Comparison of ENCODE assay signal across 25 mouse cellular contexts in genomic region chr10:46534456-46534855, GRCm38 (mm10).
"Had no signal": no experiment of that assay in that cellular context is flagged by ENCODE, and none has a peak within 500 bp of the region (broad histone marks: within the 10 kb centered on the region; RNA-seq: fewer than 3 reads in every experiment).

No protein-coding gene starts in this region.

- H3K27ac ChIP-seq: heart, adult 2 months; heart, embryonic 13.5 days; heart, embryonic 15.5 days; hindbrain, embryonic 12.5 days; hindbrain, embryonic 15.5 days; kidney, embryonic 15.5 days; kidney, postnatal 0 days; limb, embryonic 13.5 days; limb, embryonic 15.5 days; liver, embryonic 12.5 days; liver, embryonic 14.5 days had no signal

- H3K36me3 ChIP-seq: heart, embryonic 13.5 days; heart, embryonic 15.5 days; hindbrain, embryonic 12.5 days; hindbrain, embryonic 15.5 days; kidney, embryonic 15.5 days; limb, embryonic 13.5 days; limb, embryonic 15.5 days; liver, embryonic 12.5 days had no signal

- ATAC-seq: intestine, embryonic 16.5 days; liver, embryonic 12.5 days had no signal

- DNase-seq: gastrocnemius, postnatal 14 days; gastrocnemius, postnatal 36 days; heart, adult 11 months; heart, adult 2 months; heart, postnatal 14 days; heart, postnatal 36 days; kidney, adult 11 months; kidney, adult 2 months; kidney, adult 9 months; kidney, postnatal 14 days; kidney, postnatal 36 days; layer of hippocampus, adult 9-11 months; layer of hippocampus, postnatal 36 days had no signal

- H3K4me3 ChIP-seq: heart, adult 2 months; heart, embryonic 13.5 days; heart, embryonic 15.5 days; hindbrain, embryonic 12.5 days; hindbrain, embryonic 15.5 days; kidney, embryonic 15.5 days; limb, embryonic 13.5 days; limb, embryonic 15.5 days; liver, embryonic 12.5 days had no signal

- H3K9ac ChIP-seq: heart, embryonic 13.5 days; heart, embryonic 15.5 days; hindbrain, embryonic 12.5 days; hindbrain, embryonic 15.5 days; kidney, embryonic 15.5 days; limb, embryonic 13.5 days; limb, embryonic 15.5 days; liver, embryonic 12.5 days; liver, embryonic 14.5 days had no signal

- H3K4me1 ChIP-seq: heart, embryonic 13.5 days; heart, embryonic 15.5 days; hindbrain, embryonic 12.5 days; hindbrain, embryonic 15.5 days; kidney, embryonic 15.5 days; limb, embryonic 13.5 days; limb, embryonic 15.5 days; liver, embryonic 12.5 days had no signal

- H3K27me3 ChIP-seq: heart, embryonic 13.5 days; heart, embryonic 15.5 days; hindbrain, embryonic 12.5 days; hindbrain, embryonic 15.5 days; kidney, embryonic 15.5 days; limb, embryonic 13.5 days; limb, embryonic 15.5 days; liver, embryonic 12.5 days had no signal

- H3K9me3 ChIP-seq: heart, embryonic 13.5 days; heart, embryonic 15.5 days; hindbrain, embryonic 12.5 days; hindbrain, embryonic 15.5 days; kidney, embryonic 15.5 days; limb, embryonic 13.5 days; limb, embryonic 15.5 days; liver, embryonic 12.5 days had no signal

- H3K4me2 ChIP-seq: heart, embryonic 11.5 days; heart, embryonic 13.5 days; heart, embryonic 15.5 days; hindbrain, embryonic 12.5 days; hindbrain, embryonic 15.5 days; kidney, embryonic 15.5 days; limb, embryonic 13.5 days; limb, embryonic 15.5 days; liver, embryonic 12.5 days had no signal
